Mouse (Mus musculus) hindbrain, embryonic 13.5 days (tissue): ENCODE measurements at regions not wholly inside any gene's neighbourhood (a gene's known extent, or its start where the extent isn't known, plus 50 kb on each side); places are given as distances from the start of the nearest gene placed in this dataset.
A peak's percentile ranks its signal among the peaks of the same experiment; 100 is the strongest.
"Not testable (repeated sequence)": the region's sequence is repeated elsewhere in the genome, so short reads cannot be mapped to it uniquely, and the experiment has no call there.

Experiments used
- ATAC-seq: fragments of 200-750 bp; cut with Nextera tagmentation; 2 replicates; pipeline ENCODE4 v1.8.0; 2017; ENCODE audit warnings: moderate TSS enrichment; ENCODE audit not compliant: low FRiP score
- H3K27ac ChIP-seq: fragments of 300-500 bp; sonication (generic); 2 replicates; pipeline ENCODE4 v1.5.1; 2015; ENCODE audit warnings: inconsistent platforms, mild to moderate bottlenecking, moderate library complexity
- H3K27me3 ChIP-seq: fragments of 300-500 bp; sonication (generic); 2 replicates; pipeline ENCODE4 v1.6.1; 2015; ENCODE audit warnings: mild to moderate bottlenecking, inconsistent platforms
- H3K36me3 ChIP-seq: fragments of 300-500 bp; sonication (generic); 2 replicates; pipeline ENCODE4 v1.6.1; 2015; ENCODE audit warnings: mild to moderate bottlenecking, inconsistent platforms
- H3K4me1 ChIP-seq: fragments of 300-500 bp; sonication (generic); replicated peaks from 2 replicates; pipeline ENCODE4 v1.6.1; 2015; ENCODE audit warnings: inconsistent platforms
- H3K4me2 ChIP-seq: fragments of 300-500 bp; sonication (generic); 2 replicates; pipeline ENCODE4 v1.6.1; 2015; ENCODE audit warnings: inconsistent platforms, mild to moderate bottlenecking, moderate library complexity
- H3K4me3 ChIP-seq: fragments of 300-500 bp; sonication (generic); 2 replicates; pipeline ENCODE4 v1.5.1; 2015; ENCODE audit warnings: mild to moderate bottlenecking, inconsistent platforms
- H3K9ac ChIP-seq: fragments of 300-500 bp; sonication (generic); 2 replicates; pipeline ENCODE4 v1.6.1; 2015; ENCODE audit warnings: mild to moderate bottlenecking, inconsistent platforms
- H3K9me3 ChIP-seq: fragments of 300-500 bp; sonication (generic); 2 replicates; pipeline ENCODE4 v1.6.1; 2016; ENCODE audit warnings: inconsistent platforms
- WGBS: fragments of 180-500 bp; shearing (Covaris S2); methylation state at CpG from one replicate; pipeline ENCODE4 v1.1.7; 2015; 5-methylcytosine and 5-hydroxymethylcytosine counted together

GRCm38 (mm10) chr17:4024384-4024783 is 328.3 kb upstream of the Nox3 start:
- H3K27me3 ChIP-seq, result no peaks in the 10 kb centered on the region
- no peak overlapping the region for H3K27ac ChIP-seq
- H3K9ac ChIP-seq, result no peak overlapping the region
- H3K4me2 ChIP-seq, result no peak overlapping the region
- 0 out of 2 replicates have a peak, but pooled peaks cover 2% of the 10 kb centered on the region for H3K4me1 ChIP-seq
- WGBS, result 82% methylated on average over 2 of the region's 2 CpGs
- no peak overlapping the region for H3K4me3 ChIP-seq
- no peaks in the 10 kb centered on the region for H3K9me3 ChIP-seq
- no peak for ATAC-seq
- no peaks in the 10 kb centered on the region for H3K36me3 ChIP-seq

GRCm38 (mm10) chr17:4029202-4029601 is 333.1 kb upstream of the Nox3 start:
- H3K4me2 ChIP-seq, result no peak overlapping the region
- no peak for ATAC-seq
- no peak overlapping the region for H3K4me3 ChIP-seq
- H3K9me3 ChIP-seq, result no peaks in the 10 kb centered on the region
- WGBS, result 56% methylated on average over 9 of the region's 9 CpGs
- H3K36me3 ChIP-seq, result no peaks in the 10 kb centered on the region
- H3K27me3 ChIP-seq, result no peaks in the 10 kb centered on the region
- H3K9ac ChIP-seq, result no peak overlapping the region
- 0 out of 2 replicates have a peak, but pooled peaks cover 2% of the 10 kb centered on the region for H3K4me1 ChIP-seq
- no peak overlapping the region for H3K27ac ChIP-seq

- no peaks in the 10 kb centered on the region for H3K36me3 ChIP-seq
- H3K27me3 ChIP-seq, result no peaks in the 10 kb centered on the region
- no peak for ATAC-seq
- H3K9me3 ChIP-seq, result no peaks in the 10 kb centered on the region
- H3K4me2 ChIP-seq, result no peak overlapping the region
- whole genome bisulfite sequencing, result 57% methylated on average over 3 of the region's 3 CpGs
- no peak overlapping the region for H3K4me3 ChIP-seq
- no peak overlapping the region for H3K27ac ChIP-seq
- no peaks in the 10 kb centered on the region for H3K4me1 ChIP-seq
- no peak overlapping the region for H3K9ac ChIP-seq
These were observed 338.8 kb upstream of the Nox3 start for GRCm38 (mm10) chr17:4034816-4035360.

- Histone ChIP-seq H3K27ac (peak overlapping the region; percentile 49), H3K36me3 (no peaks in the 10 kb centered on the region), H3K4me3 (no peak overlapping the region), H3K4me2 (no peak overlapping the region), H3K4me1 (peaks cover 5% of the 10 kb centered on the region), H3K9ac (no peak overlapping the region), H3K9me3 (no peaks in the 10 kb centered on the region), H3K27me3 (no peaks in the 10 kb centered on the region)
- WGBS, result 18% methylated on average over 5 of the region's 5 CpGs
- 0 out of 2 replicates have a peak, but pooled peaks have one; percentile 43 for ATAC-seq
These were observed 344.1 kb upstream of the Nox3 start for GRCm38 (mm10) chr17:4040104-4040664.

GRCm38 (mm10) chr17:4060186-4060585 is 364.1 kb upstream of the Nox3 start:
- not testable (repeated sequence) for H3K9me3 ChIP-seq, H3K27me3 ChIP-seq, ATAC-seq, H3K9ac ChIP-seq, H3K36me3 ChIP-seq, H3K27ac ChIP-seq, H3K4me1 ChIP-seq, H3K4me3 ChIP-seq, H3K4me2 ChIP-seq

- no peaks in the 10 kb centered on the region for H3K9me3 ChIP-seq
- H3K4me1 ChIP-seq, result no peaks in the 10 kb centered on the region
- H3K27me3 ChIP-seq, result no peaks in the 10 kb centered on the region
- H3K36me3 ChIP-seq, result no peaks in the 10 kb centered on the region
- no peak overlapping the region for H3K9ac ChIP-seq
- ATAC-seq, result no peak
- WGBS, result 79% methylated on average over 2 of the region's 2 CpGs
- H3K4me2 ChIP-seq, result no peak overlapping the region
- no peak overlapping the region for H3K4me3 ChIP-seq
- no peak overlapping the region for H3K27ac ChIP-seq
These were observed 377.3 kb upstream of the Nox3 start for GRCm38 (mm10) chr17:4073381-4073780.

- 86% methylated on average over 2 of the region's 2 CpGs for WGBS
- no peaks in the 10 kb centered on the region for H3K36me3 ChIP-seq
These were observed 384.5 kb upstream of the Nox3 start for GRCm38 (mm10) chr17:4080564-4080963.

GRCm38 (mm10) chr17:4094621-4095020 is 398.6 kb upstream of the Nox3 start:
- ATAC-seq, result no peak
- 42% methylated on average over 1 of the region's 1 CpGs for WGBS

More at GRCm38 (mm10) chr17:4080564-4080963, 384.5 kb upstream of the Nox3 start:
- Histone ChIP-seq H3K4me3 (no peak overlapping the region), H3K9ac (no peak overlapping the region), H3K4me1 (no peaks in the 10 kb centered on the region), H3K4me2 (no peak overlapping the region), H3K27ac (no peak overlapping the region), H3K27me3 (no peaks in the 10 kb centered on the region), H3K9me3 (no peaks in the 10 kb centered on the region)
- ATAC-seq, result no peak

GRCm38 (mm10) chr17:4103321-4103720 is 407.3 kb upstream of the Nox3 start:
- ATAC-seq, result no peak
- no peak overlapping the region for H3K4me3 ChIP-seq

More at GRCm38 (mm10) chr17:4094621-4095020, 398.6 kb upstream of the Nox3 start:
- H3K27ac ChIP-seq, result no peak overlapping the region
- H3K36me3 ChIP-seq, result no peaks in the 10 kb centered on the region
- H3K9ac ChIP-seq, result no peak overlapping the region
- H3K4me3 ChIP-seq, result no peak overlapping the region
- no peak overlapping the region for H3K4me2 ChIP-seq
- no peaks in the 10 kb centered on the region for H3K27me3 ChIP-seq
- H3K9me3 ChIP-seq, result no peaks in the 10 kb centered on the region
- H3K4me1 ChIP-seq, result no peaks in the 10 kb centered on the region

GRCm38 (mm10) chr17:4109263-4109662 is 413.2 kb upstream of the Nox3 start:
- no peaks in the 10 kb centered on the region for H3K9me3 ChIP-seq
- no peaks in the 10 kb centered on the region for H3K27me3 ChIP-seq
- WGBS, result 55% methylated on average over 3 of the region's 3 CpGs
- no peak overlapping the region for H3K4me3 ChIP-seq
- H3K36me3 ChIP-seq, result no peaks in the 10 kb centered on the region
- ATAC-seq, result no peak
- H3K4me1 ChIP-seq, result no peaks in the 10 kb centered on the region
- no peak overlapping the region for H3K9ac ChIP-seq
- H3K4me2 ChIP-seq, result no peak overlapping the region
- H3K27ac ChIP-seq, result no peak overlapping the region

More at GRCm38 (mm10) chr17:4103321-4103720, 407.3 kb upstream of the Nox3 start:
- Histone ChIP-seq H3K27ac (no peak overlapping the region), H3K36me3 (no peaks in the 10 kb centered on the region), H3K9me3 (no peaks in the 10 kb centered on the region), H3K4me1 (no peaks in the 10 kb centered on the region), H3K4me2 (no peak overlapping the region), H3K27me3 (no peaks in the 10 kb centered on the region), H3K9ac (no peak overlapping the region)
- WGBS, result 89% methylated on average over 3 of the region's 3 CpGs

GRCm38 (mm10) chr17:4113021-4113420 is 417.0 kb upstream of the Nox3 start:
- Histone ChIP-seq H3K9ac (no peak overlapping the region), H3K4me3 (no peak overlapping the region), H3K27ac (no peak overlapping the region), H3K4me1 (no peaks in the 10 kb centered on the region), H3K36me3 (no peaks in the 10 kb centered on the region), H3K9me3 (no peaks in the 10 kb centered on the region), H3K4me2 (no peak overlapping the region), H3K27me3 (no peaks in the 10 kb centered on the region)
- WGBS, result 84% methylated on average over 4 of the region's 4 CpGs
- no peak for ATAC-seq

- ATAC-seq, result no peak
- H3K4me2 ChIP-seq, result no peak overlapping the region
- H3K27ac ChIP-seq, result no peak overlapping the region
- WGBS, result 85% methylated on average over 3 of the region's 3 CpGs
- no peak overlapping the region for H3K4me3 ChIP-seq
- H3K9ac ChIP-seq, result no peak overlapping the region
- H3K27me3 ChIP-seq, result no peaks in the 10 kb centered on the region
- no peaks in the 10 kb centered on the region for H3K4me1 ChIP-seq
- no peaks in the 10 kb centered on the region for H3K36me3 ChIP-seq
- H3K9me3 ChIP-seq, result no peaks in the 10 kb centered on the region
These were observed 420.4 kb upstream of the Nox3 start for GRCm38 (mm10) chr17:4116476-4116875.

GRCm38 (mm10) chr17:4133678-4134077 is 437.6 kb upstream of the Nox3 start:
- no peak overlapping the region for H3K9ac ChIP-seq
- no peak overlapping the region for H3K27ac ChIP-seq
- no peaks in the 10 kb centered on the region for H3K36me3 ChIP-seq
- no peak for ATAC-seq
- WGBS, result 58% methylated on average over 3 of the region's 3 CpGs
- no peak overlapping the region for H3K4me2 ChIP-seq
- no peaks in the 10 kb centered on the region for H3K9me3 ChIP-seq
- no peak overlapping the region for H3K4me3 ChIP-seq
- no peaks in the 10 kb centered on the region for H3K27me3 ChIP-seq
- no peaks in the 10 kb centered on the region for H3K4me1 ChIP-seq
